Mouse (Mus musculus): ENCODE measurements around the gene Nr6a1.

Nr6a1 gene

GRCm38 (mm10) chr2:38779939-38780338 is 147.5 kb downstream of the Nr6a1 start:
- DNase-seq: no peak

- no peak for DNase-seq
Measured at GRCm38 (mm10) chr2:38777326-38777725, 150.2 kb downstream of the Nr6a1 start.

- DNase-seq: no peak
Measured at GRCm38 (mm10) chr2:38774936-38775335, 152.6 kb downstream of the Nr6a1 start.

- peak; percentile 4 to 14 for DNase-seq
Measured at GRCm38 (mm10) chr2:38771478-38771797, 156.1 kb downstream of the Nr6a1 start.

GRCm38 (mm10) chr2:38770772-38771477 is 156.6 kb downstream of the Nr6a1 start:
- DNase-seq: no peak

GRCm38 (mm10) chr2:38767177-38767931 is 160.1 kb downstream of the Nr6a1 start:
- no peak for DNase-seq

- no peak for DNase-seq
Measured at GRCm38 (mm10) chr2:38739847-38740246, 187.6 kb downstream of the Nr6a1 start.

- DNase-seq: peak; percentile 75 to 77
Measured at GRCm38 (mm10) chr2:38739410-38739809, 188.1 kb downstream of the Nr6a1 start.

- no peak for DNase-seq
Measured at GRCm38 (mm10) chr2:38738601-38739301, 188.7 kb downstream of the Nr6a1 start.

GRCm38 (mm10) chr2:38735740-38736139 is 191.7 kb downstream of the Nr6a1 start:
- DNase-seq: no peak

GRCm38 (mm10) chr2:38734721-38735120 is 192.8 kb downstream of the Nr6a1 start:
- DNase-seq: no peak

GRCm38 (mm10) chr2:38730331-38730827 is 197.1 kb downstream of the Nr6a1 start:
- no peak for DNase-seq

GRCm38 (mm10) chr2:38725427-38725826 is 202.1 kb downstream of the Nr6a1 start:
- DNase-seq: no peak

- peak; percentile 19 to 20 for DNase-seq
Measured at GRCm38 (mm10) chr2:38723378-38723777, 204.1 kb downstream of the Nr6a1 start.

- DNase-seq: no peak
Measured at GRCm38 (mm10) chr2:38722076-38722475, 205.4 kb downstream of the Nr6a1 start.

GRCm38 (mm10) chr2:38720661-38721060 is 206.8 kb downstream of the Nr6a1 start:
- no peak for DNase-seq

- DNase-seq: no peak
Measured at GRCm38 (mm10) chr2:38719354-38719753, 208.1 kb downstream of the Nr6a1 start.

GRCm38 (mm10) chr2:38718676-38719075 is 208.8 kb downstream of the Nr6a1 start:
- DNase-seq: no peak

- DNase-seq: no peak
Measured at GRCm38 (mm10) chr2:38717436-38717835, 210.1 kb downstream of the Nr6a1 start.

GRCm38 (mm10) chr2:38714324-38714723 is 213.2 kb downstream of the Nr6a1 start, which contains the start of gene Nr5a1:
Gene Nr5a1 (minus strand): TSS chr2:38714542.
- DNase-seq: no peak

- DNase-seq: no peak
Measured at GRCm38 (mm10) chr2:38713596-38713995, 213.9 kb downstream of the Nr6a1 start.

GRCm38 (mm10) chr2:38712769-38713125 is 214.7 kb downstream of the Nr6a1 start:
- no peak for DNase-seq

- no peak for DNase-seq
Measured at GRCm38 (mm10) chr2:38712076-38712768, 215.3 kb downstream of the Nr6a1 start.

All from cerebellum, adult 18-20 months (tissue).